In the genomic region with DNA sequence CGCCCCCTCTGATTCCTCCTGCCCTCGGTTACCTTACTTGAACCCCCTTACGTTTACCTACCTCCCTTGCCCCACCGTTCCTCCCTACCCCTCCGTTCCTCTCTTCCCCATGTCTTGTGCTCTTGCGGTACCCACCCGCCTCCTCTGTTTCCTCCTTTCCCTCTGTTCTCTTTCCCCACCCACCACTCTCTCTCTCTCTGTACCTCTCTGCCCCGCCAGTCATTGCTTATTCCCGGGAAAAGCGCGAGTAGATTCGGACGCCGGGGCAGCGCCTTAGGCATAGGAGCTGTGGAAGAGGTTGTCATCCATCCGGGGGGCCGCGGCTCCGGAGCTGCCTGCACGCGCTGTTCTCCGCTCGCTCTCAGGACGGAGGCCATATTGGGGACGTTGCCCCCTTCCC, we compare ENCODE assay signal across 8 mouse cellular contexts. TPM values are rescaled to one million over a fixed set of nuclear protein-coding genes. Genes with fewer than 3 reads are reported as not detected.
DNase-seq lines count a peak whose midpoint lies in the region; ATAC-seq and TF ChIP-seq lines count a peak whose summit lies in the region.

No protein-coding gene starts in this region.

- no peak for ATAC-seq in heart, embryonic 13.5 days (ENCODE audit: extremely low read depth, insufficient number of reproducible peaks, low FRiP score, low TSS enrichment)
- ATAC-seq in forebrain, embryonic 13.5 days, result no peak
- ATAC-seq in liver, embryonic 11.5 days (replicated peaks; ENCODE audit: low FRiP score), result no peak

- no peak overlapping the region for H3K27ac ChIP-seq in heart, embryonic 13.5 days (replicated peaks)
- H3K27ac ChIP-seq in forebrain, embryonic 13.5 days, result no peak overlapping the region
- no peak overlapping the region for H3K27ac ChIP-seq in liver, embryonic 11.5 days (ENCODE audit: low read depth, low read length)

- peak overlapping the region; percentile 60 for H3K4me2 ChIP-seq in heart, embryonic 13.5 days
- H3K4me2 ChIP-seq in forebrain, embryonic 13.5 days, result peak overlapping the region; percentile 44
- H3K4me2 ChIP-seq in liver, embryonic 11.5 days, result peak overlapping the region; percentile 51

- H3K9ac ChIP-seq in heart, embryonic 13.5 days, result peak overlapping the region; percentile 29; the same call in 1 of the 2 replicates
- H3K9ac ChIP-seq in forebrain, embryonic 13.5 days, result peak overlapping the region; percentile 52
- no peak overlapping the region; the same call in 1 of the 2 replicates for H3K9ac ChIP-seq in liver, embryonic 11.5 days (ENCODE audit: low read depth, low read length)

- DNase-seq in heart, adult 9 months (ENCODE audit: low spot score in 2 of 2), result no peak
- DNase-seq in liver, embryonic 11.5 days (ENCODE audit: low spot score), result no peak
- DNase-seq in adrenal gland, postnatal 36 days, result no peak
- DNase-seq in right cerebral cortex, postnatal 36 days (ENCODE audit: low spot score in 2 of 2), result no peak
- DNase-seq in cerebellum, adult 9-10 months, result no peak

- TF ChIP-seq CTCF in E14TG2a.4 (conservative IDR thresholded peaks at IDR 0.05; ENCODE audit: low read length), result no peak

- H3K27me3 ChIP-seq in heart, embryonic 13.5 days (replicated peaks), result peaks cover 99% of the 10 kb centered on the region
- peaks cover 27% of the 10 kb centered on the region for H3K27me3 ChIP-seq in E14TG2a.4 (ENCODE audit: insufficient read depth, low read length)
- H3K27me3 ChIP-seq in forebrain, embryonic 13.5 days, result peaks cover 27% of the 10 kb centered on the region
- H3K27me3 ChIP-seq in liver, embryonic 11.5 days (replicated peaks; ENCODE audit: control insufficient read depth, insufficient read depth, low read length), result peaks cover 62% of the 10 kb centered on the region

- WGBS in heart, embryonic 13.5 days, result 32% methylated on average over 25 of the region's 25 CpGs
- 39% methylated on average over 25 of the region's 25 CpGs for WGBS in forebrain, embryonic 13.5 days
- WGBS in liver, embryonic 11.5 days, result 32% methylated on average over 25 of the region's 25 CpGs

- H3K4me1 ChIP-seq in heart, embryonic 13.5 days, result peaks cover 32% of the 10 kb centered on the region
- H3K4me1 ChIP-seq in E14TG2a.4 (replicated peaks; ENCODE audit: low read depth, low read length), result peaks cover 98% of the 10 kb centered on the region
- peaks cover 44% of the 10 kb centered on the region for H3K4me1 ChIP-seq in forebrain, embryonic 13.5 days
- peaks cover 17% of the 10 kb centered on the region for H3K4me1 ChIP-seq in liver, embryonic 11.5 days (replicated peaks; ENCODE audit: control insufficient read depth, insufficient read depth, low read length)

- H3K9me3 ChIP-seq in heart, embryonic 13.5 days, result no peaks in the 10 kb centered on the region
- no peaks in the 10 kb centered on the region for H3K9me3 ChIP-seq in E14TG2a.4 (ENCODE audit: low read length)
- H3K9me3 ChIP-seq in forebrain, embryonic 13.5 days (replicated peaks), result no peaks in the 10 kb centered on the region
- no peaks in the 10 kb centered on the region for H3K9me3 ChIP-seq in liver, embryonic 11.5 days (ENCODE audit: control insufficient read depth, low read length)

- no peaks in the 10 kb centered on the region for H3K36me3 ChIP-seq in heart, embryonic 13.5 days
- peaks cover 34% of the 10 kb centered on the region for H3K36me3 ChIP-seq in E14TG2a.4 (ENCODE audit: insufficient read depth, low read length)
- H3K36me3 ChIP-seq in forebrain, embryonic 13.5 days (ENCODE audit: poor library complexity, severe bottlenecking), result no peaks in the 10 kb centered on the region
- H3K36me3 ChIP-seq in liver, embryonic 11.5 days (ENCODE audit: control insufficient read depth, insufficient read depth, low read length), result no peaks in the 10 kb centered on the region

- H3K4me3 ChIP-seq in heart, embryonic 13.5 days, result peak overlapping the region; percentile 31
- H3K4me3 ChIP-seq in E14TG2a.4 (replicated peaks; ENCODE audit: low read length), result peak overlapping the region; percentile 66
- peak overlapping the region; percentile 4; the same call in 1 of the 2 replicates for H3K4me3 ChIP-seq in forebrain, embryonic 13.5 days
- peak overlapping the region; percentile 25; the same call in 1 of the 2 replicates for H3K4me3 ChIP-seq in liver, embryonic 11.5 days (ENCODE audit: low read depth, low read length)

RNA-seq across cellular contexts. Expression of a gene that starts 59.0 kb away (rescaled TPM):
- polyA plus RNA-seq in heart, embryonic 13.5 days (2015; fragmentation: Nextera tagmentation; extraction: Ambion mirVana), result 5.1 and 6.1 TPM in 2 replicates
- polyA plus RNA-seq in forebrain, embryonic 13.5 days (2015; fragmentation: Nextera tagmentation; extraction: Ambion mirVana), result 11.8 and 16.5 TPM in 2 replicates
- 3.2 and 4.1 TPM in 2 replicates for polyA plus RNA-seq in liver, embryonic 11.5 days (2014; fragmentation: Nextera tagmentation; extraction: Ambion mirVana)
- 100 to 1,000 TPM; 102 to 123 TPM for total RNA-seq in adrenal gland, postnatal 36 days (2021)

Comparison
In these comparisons a context has a peak if more than half of its experiments do, and no peak if none do; other contexts are left out.
1. H3K4me3 ChIP-seq: peak in every context shown above with its lines; median percentile 66 in E14TG2a.4; 31 in heart, embryonic 13.5 days; 25 in liver, embryonic 11.5 days; 4 in forebrain, embryonic 13.5 days.